Mouse (Mus musculus) ES-Bruce4 (cell line): ENCODE data around the gene Hnrnpul1. TPM values are rescaled to one million over a fixed set of nuclear protein-coding genes. Genes with fewer than 3 reads are reported as not detected.

Experiments
- H3K27ac ChIP-seq: 2 replicates; pipeline ENCODE4 v1.5.1; 2012; ENCODE audit warnings: low read length, inconsistent platforms; ENCODE audit not compliant: insufficient read depth
- H3K27me3 ChIP-seq: 2 replicates; pipeline ENCODE4 v1.6.1; 2012; ENCODE audit warnings: mild to moderate bottlenecking, low read length, inconsistent platforms; ENCODE audit not compliant: control insufficient read depth, poor library complexity, insufficient read depth, severe bottlenecking
- H3K36me3 ChIP-seq: 2 replicates; pipeline ENCODE4 v1.6.1; 2012; ENCODE audit warnings: inconsistent platforms, mild to moderate bottlenecking, low read length, moderate library complexity; ENCODE audit not compliant: control insufficient read depth, poor library complexity, insufficient read depth, severe bottlenecking
- H3K4me1 ChIP-seq: one replicate; pipeline ENCODE4 v1.8.1; 2011; ENCODE audit warnings: low read length; ENCODE audit not compliant: control insufficient read depth, insufficient read depth
- H3K4me3 ChIP-seq: 2 replicates; pipeline ENCODE4 v1.5.1; 2011; ENCODE audit warnings: low read depth, mild to moderate bottlenecking, low read length
- H3K9ac ChIP-seq: 2 replicates; pipeline ENCODE4 v1.6.1; 2012; ENCODE audit warnings: low read depth, mild to moderate bottlenecking, inconsistent platforms; ENCODE audit not compliant: poor library complexity, severe bottlenecking
- H3K9me3 ChIP-seq: replicated peaks from 2 replicates; pipeline ENCODE4 v1.6.1; 2012; ENCODE audit warnings: mild to moderate bottlenecking, low read length, inconsistent platforms; ENCODE audit not compliant: control insufficient read depth, poor library complexity, insufficient read depth, severe bottlenecking
- CTCF ChIP-seq: IDR thresholded peaks from one replicate; pipeline ENCODE4 v1.8.1; 2011; ENCODE audit warnings: low read depth, low read length
- EP300 ChIP-seq: IDR thresholded peaks from 2 replicates; pipeline ENCODE4 v1.6.1; 2011; ENCODE audit warnings: low read depth, low read length; ENCODE audit not compliant: insufficient read depth
- POLR2A ChIP-seq: IDR thresholded peaks from one replicate; pipeline ENCODE4 v1.8.1; 2011; ENCODE audit warnings: low read length; ENCODE audit not compliant: insufficient read depth
- polyA plus RNA-seq: library from polyadenylated mRNA; stranded (reverse); fragments of >200 nt; gene quantifications from 2 replicates; pipeline ENCODE4 v1.2.4, GENCODE M21; 2011; ENCODE audit warnings: low read depth; ENCODE audit not compliant: missing spikeins, insufficient read depth, insufficient read length

Hnrnpul1 gene
- polyA plus RNA-seq, 1 experiment, result 155 TPM

DNA sequence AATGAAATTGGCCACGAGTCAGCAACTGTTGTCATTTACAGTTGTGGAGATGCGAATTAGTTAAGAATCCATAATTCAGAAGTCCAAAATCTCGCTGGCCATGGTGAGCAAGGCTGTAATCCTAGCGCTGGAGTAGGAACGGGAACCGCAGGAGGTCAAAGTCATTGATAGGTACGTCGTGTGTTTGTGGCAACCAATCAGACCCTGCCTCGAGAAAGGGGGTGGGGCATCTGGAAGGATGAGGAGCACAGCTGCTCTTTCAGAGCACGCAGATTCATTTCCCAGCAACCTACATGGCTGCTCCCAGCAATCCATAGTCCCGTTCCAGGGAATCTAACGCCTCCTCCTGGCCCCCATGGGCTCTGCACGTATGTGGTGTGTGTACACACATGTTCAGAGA, 54.7 kb downstream of the Hnrnpul1 start:
- 0 out of 2 replicates have a peak, but pooled peaks cover 3% of the 10 kb centered on the region for H3K9me3 ChIP-seq
- no peak overlapping the region for H3K27ac ChIP-seq
- no peak overlapping the region for H3K4me3 ChIP-seq
- no peaks in the 10 kb centered on the region for H3K27me3 ChIP-seq
- peak; percentile 29 for TF ChIP-seq CTCF
- TF ChIP-seq EP300, result no peak
- no peak for TF ChIP-seq POLR2A
- no peak overlapping the region for H3K9ac ChIP-seq
- H3K4me1 ChIP-seq, result no peaks in the 10 kb centered on the region
- no peaks in the 10 kb centered on the region for H3K36me3 ChIP-seq

DNA sequence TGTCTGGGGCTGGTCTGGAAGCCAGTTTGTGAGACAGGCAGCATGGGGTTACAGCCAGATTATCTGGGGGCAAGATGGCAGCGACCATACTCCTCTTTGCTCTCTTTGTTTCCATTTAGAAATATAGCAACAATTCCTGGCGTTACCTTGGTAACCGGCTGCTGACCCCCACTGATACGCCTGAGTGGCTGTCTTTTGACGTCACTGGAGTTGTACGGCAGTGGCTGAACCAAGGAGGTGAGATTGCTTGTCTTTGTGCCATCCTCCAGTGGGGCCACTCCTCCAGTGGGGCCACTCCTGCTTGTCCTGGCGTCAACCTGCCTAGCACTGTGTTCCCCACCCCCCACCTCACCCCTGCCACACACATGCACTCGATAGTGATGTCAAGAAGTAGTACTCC, 60.5 kb downstream of the Hnrnpul1 start:
- no peaks in the 10 kb centered on the region for H3K4me1 ChIP-seq
- no peaks in the 10 kb centered on the region for H3K9me3 ChIP-seq
- no peaks in the 10 kb centered on the region for H3K36me3 ChIP-seq
- no peak overlapping the region for H3K4me3 ChIP-seq
- no peak overlapping the region for H3K27ac ChIP-seq
- no peaks in the 10 kb centered on the region for H3K27me3 ChIP-seq
- no peak for TF ChIP-seq CTCF
- no peak for TF ChIP-seq EP300
- no peak for TF ChIP-seq POLR2A
- no peak overlapping the region for H3K9ac ChIP-seq

DNA sequence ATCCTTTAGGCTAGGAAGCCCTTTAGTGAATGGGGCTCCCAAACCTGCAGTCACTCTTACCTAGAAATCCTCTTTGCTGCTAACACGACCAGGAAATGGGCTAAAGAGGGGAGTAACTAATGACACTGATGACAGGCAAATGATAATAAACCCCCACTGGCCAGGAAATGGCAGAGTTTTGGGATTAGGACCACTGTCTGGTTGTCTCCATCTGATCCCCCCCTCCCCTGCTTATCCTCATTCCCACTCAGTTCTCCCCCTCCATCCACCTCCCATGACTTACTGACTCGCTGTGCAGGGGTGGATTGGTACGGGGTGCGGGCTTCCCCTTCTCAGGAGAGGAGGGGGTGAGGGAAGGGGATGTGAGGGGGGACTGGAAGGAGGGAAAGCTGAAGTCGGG, 64.5 kb downstream of the Hnrnpul1 start:
- Histone ChIP-seq H3K9me3 (no peaks in the 10 kb centered on the region), H3K36me3 (no peaks in the 10 kb centered on the region), H3K27me3 (no peaks in the 10 kb centered on the region), H3K4me1 (no peaks in the 10 kb centered on the region), H3K9ac (no peak overlapping the region), H3K27ac (no peak overlapping the region), H3K4me3 (no peak overlapping the region)
- TF ChIP-seq POLR2A (no peak), CTCF (no peak), EP300 (no peak)

DNA sequence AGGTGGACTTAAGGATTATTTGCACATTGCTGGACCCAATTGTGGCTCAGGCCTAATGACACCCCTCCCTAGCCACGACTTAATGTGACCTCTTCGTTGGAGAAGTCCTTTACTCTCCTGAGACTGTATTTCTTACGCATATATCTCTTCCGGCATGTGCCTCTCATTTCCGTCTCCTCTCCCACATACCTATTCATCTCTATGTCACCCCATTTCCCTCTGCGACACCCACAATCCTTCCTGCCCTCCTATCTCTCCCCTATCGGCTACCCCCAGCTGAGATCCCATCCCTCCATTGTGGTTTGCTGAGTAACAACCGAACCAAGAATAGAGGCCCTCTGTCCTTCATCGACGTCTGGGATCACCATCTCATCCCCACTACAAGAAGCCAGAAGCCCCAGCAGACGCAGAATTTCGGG, 64.9 kb downstream of the Hnrnpul1 start:
- no peak overlapping the region for H3K27ac ChIP-seq
- no peaks in the 10 kb centered on the region for H3K27me3 ChIP-seq
- no peaks in the 10 kb centered on the region for H3K9me3 ChIP-seq
- no peak overlapping the region for H3K9ac ChIP-seq
- TF ChIP-seq EP300, result no peak
- no peak for TF ChIP-seq CTCF
- TF ChIP-seq POLR2A, result no peak
- no peak overlapping the region for H3K4me3 ChIP-seq
- no peaks in the 10 kb centered on the region for H3K36me3 ChIP-seq
- no peaks in the 10 kb centered on the region for H3K4me1 ChIP-seq

DNA sequence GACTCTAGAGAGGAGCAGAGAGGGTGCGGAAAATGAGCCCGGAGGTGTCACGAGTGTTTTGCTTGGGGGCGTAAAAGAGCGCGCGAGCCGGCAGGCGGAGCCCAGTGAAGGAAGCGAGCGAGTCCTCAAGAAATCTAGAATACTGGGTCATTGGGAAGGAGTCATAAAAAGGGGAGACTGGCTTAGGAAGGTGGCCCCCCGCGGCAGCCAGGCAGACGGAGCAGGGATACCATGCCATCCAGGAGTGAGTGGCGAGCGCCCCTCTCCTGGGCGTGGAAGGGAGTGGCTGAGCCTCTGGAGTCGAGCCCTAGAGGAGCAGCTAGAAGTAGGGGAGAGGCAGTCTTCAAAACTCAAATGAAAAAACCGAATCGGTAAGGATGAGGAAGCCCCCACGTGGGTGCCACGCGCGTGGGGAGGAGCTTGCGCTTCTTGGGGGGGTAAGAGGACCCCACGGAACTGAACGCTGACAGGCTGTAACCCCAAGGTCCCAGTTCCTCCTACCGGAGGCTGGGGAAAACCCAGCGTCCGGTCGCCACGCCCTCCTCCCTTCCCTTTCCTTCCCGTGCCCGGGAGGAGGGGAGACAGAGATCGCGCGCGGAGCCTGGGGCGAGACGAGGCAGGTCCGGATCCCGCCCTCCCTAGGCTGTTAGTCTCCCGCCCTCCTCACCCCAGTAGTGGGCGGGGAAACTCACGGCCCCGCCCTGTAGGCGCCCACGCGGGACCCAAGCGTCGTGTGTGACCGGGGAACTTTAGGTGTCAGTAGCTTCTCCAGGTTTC, 65.6 kb downstream of the Hnrnpul1 start:
- TF ChIP-seq CTCF, result no peak
- no peak for TF ChIP-seq EP300
- no peak for TF ChIP-seq POLR2A
- no peaks in the 10 kb centered on the region for H3K9me3 ChIP-seq
- no peaks in the 10 kb centered on the region for H3K27me3 ChIP-seq
- H3K4me3 ChIP-seq, result peak overlapping the region; percentile 95
- H3K9ac ChIP-seq, result peak overlapping the region; percentile 77
- no peak overlapping the region for H3K27ac ChIP-seq
- no peaks in the 10 kb centered on the region for H3K36me3 ChIP-seq
- H3K4me1 ChIP-seq, result peaks cover under 1% of the 10 kb centered on the region

DNA sequence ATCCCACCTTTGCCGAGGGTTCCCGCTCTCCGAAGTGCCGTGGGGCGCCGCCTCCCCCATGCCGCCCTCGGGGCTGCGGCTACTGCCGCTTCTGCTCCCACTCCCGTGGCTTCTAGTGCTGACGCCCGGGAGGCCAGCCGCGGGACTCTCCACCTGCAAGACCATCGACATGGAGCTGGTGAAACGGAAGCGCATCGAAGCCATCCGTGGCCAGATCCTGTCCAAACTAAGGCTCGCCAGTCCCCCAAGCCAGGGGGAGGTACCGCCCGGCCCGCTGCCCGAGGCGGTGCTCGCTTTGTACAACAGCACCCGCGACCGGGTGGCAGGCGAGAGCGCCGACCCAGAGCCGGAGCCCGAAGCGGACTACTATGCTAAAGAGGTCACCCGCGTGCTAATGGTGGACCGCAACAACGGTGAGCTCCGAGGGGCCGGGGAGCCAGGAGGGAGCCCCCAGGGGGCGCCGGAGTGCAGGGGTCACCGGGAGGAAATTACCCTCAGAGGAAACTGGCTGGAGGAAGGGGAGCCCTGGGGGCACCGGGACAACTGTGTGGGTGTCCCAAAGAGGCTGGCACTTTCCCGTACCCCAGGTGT, 66.7 kb downstream of the Hnrnpul1 start:
- H3K36me3 ChIP-seq, result no peaks in the 10 kb centered on the region
- H3K9me3 ChIP-seq, result no peaks in the 10 kb centered on the region
- peak overlapping the region; percentile 95 for H3K4me3 ChIP-seq
- TF ChIP-seq POLR2A, result no peak
- no peak for TF ChIP-seq EP300
- peak; percentile 24 for TF ChIP-seq CTCF
- no peaks in the 10 kb centered on the region for H3K27me3 ChIP-seq
- no peak overlapping the region for H3K27ac ChIP-seq
- H3K4me1 ChIP-seq, result peaks cover 5% of the 10 kb centered on the region
- peak overlapping the region; percentile 77 for H3K9ac ChIP-seq
